Mouse (Mus musculus) right cerebral cortex, postnatal 10 days (tissue): ENCODE measurements at regions not wholly inside any gene's neighbourhood (a gene's known extent, or its start where the extent isn't known, plus 50 kb on each side); places are given as distances from the start of the nearest gene placed in this dataset.

Experiments
- DNase-seq, 2 experiments: peaks; one replicate each; pipeline ENCODE4 v3.0.0; 2021; ENCODE audit warnings: low spot score in 2 of 2

DNA sequence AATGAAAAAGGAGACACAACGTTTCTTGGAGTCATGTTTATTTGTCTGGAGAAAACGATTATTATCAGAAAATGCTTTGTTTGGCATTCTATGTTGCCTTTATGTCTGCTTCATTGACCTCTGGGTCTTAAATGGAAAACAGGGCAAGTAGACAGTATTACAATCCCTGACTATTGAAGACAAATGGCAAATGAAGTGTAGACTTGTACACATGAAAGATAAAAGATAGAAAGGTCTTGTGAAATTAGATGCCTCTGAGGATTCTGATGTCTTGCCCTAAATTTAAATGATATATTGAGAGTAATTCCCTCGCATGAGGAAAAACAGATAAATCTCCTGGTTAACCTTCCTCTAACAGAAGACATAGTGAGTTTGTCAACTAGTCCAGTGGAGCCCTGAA, 1186.7 kb downstream of the Slitrk1 start:
- no peak for DNase-seq

DNA sequence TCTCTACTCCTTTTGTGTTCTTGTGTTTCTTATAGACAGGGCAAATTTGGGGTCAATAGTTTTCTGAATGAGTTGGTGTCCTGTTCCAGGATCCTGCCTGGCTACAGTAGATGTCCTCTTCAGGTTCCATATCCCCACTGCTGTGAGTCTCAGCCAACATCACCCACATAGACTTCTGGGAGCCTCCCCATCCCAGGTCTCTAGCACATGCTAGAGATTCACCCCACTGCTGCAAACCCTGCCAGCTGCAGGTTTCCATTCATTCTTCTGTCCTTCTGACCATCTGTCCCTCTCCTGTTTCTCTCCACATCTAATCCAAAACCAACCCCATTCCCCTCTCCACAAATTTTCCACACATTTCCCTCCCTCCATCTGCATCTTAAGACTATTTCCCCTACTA, 1225.6 kb downstream of the Slitrk1 start:
- DNase-seq = no peak

DNA sequence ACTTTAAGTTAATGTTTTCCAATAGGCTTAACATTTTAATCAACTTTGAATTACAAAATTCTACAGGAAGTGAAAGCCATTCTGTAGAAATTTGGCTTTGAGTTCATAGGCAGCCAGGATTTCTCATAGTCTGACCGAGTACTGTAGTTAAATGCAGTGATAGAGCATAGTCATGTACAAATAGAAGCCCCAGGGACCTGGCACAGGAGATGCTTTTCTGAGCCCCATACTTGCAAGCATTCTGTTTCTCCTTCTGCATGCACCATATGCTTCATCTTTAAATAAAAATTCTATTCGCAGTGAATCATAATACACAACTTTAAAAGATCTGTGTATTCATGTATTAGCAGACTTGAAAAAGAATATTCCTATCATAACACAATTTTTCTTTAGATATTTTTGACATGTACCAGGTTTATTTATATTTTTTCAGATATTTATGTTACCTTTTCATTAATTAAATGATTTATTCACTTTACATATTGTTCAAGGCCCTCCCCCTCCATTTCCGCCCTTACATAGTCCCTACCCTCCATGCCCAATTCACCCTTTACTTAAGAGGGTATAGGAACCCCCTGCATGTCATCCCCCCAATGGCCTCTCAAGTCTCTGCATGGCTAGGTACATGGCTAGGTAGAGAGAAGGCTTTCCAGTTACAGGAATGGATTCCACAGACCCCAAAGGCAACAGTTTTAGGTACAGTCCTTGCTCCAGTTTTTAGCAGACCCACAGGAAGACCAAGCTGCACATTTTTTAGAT, 1226.5 kb downstream of the Slitrk1 start:
- peak; percentile 62 to 77 for DNase-seq

GRCm38 (mm10) chr14:107656595-107656994, 1257.4 kb downstream of the Slitrk1 start:
- DNase-seq = no peak

DNA sequence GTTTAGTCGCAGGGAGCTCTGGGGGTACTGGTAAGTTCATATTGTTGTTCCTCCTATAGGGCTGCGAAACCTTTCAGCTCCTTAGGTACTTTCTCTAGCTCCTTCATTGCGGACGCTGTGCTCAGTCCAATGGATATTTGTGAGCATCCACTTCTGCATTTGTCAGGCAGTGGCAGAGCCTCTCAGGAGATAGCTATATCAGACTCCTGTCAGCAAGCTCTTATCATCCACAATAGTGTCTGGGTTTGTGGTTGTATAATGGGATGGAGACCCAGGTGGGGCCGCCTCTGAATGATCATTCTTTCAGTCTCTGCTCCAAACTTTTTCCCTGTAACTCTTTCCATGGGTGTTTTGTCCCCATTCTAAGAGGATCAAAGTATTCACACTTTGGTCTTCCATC, 1298.5 kb downstream of the Slitrk1 start:
- no peak for DNase-seq

DNA sequence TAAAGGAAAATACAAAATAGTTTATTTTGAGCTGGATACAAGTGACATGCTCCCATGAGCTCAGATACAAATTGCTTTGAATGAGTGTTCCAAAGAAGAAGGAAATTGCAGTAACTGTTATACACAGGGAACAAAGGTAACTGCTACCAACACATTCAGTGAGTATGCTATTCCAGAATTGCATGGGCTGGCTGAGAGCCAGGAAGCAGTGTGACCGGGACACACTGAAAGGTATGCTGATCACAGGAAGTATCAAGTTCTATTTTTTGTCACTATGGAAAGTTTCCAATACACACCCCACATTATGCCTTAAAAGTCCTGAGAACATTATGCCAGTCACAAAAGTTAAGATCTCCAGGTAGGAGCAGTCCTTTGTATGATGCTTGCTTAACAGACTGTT, 1299.6 kb downstream of the Slitrk1 start:
- DNase-seq = no peak

DNA sequence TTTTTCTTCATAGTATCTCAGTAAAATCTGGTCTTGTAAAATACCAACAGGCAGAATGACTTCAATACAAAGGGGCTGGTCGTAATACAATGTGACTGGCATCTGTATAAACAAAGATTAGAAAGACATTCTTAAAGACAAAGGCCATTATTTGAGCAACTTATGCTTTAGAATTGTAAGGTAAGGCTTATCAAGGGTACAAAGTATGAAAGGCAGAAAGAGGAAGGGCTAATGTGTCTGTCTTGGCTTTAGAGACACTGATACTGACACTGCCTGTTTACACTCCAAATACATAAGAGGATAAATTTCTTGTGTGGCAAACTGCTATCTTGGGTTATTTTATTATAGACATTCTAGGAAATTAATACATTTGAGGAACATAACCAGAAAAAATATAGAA, 1310.8 kb downstream of the Slitrk1 start:
- no peak for DNase-seq

GRCm38 (mm10) chr14:107586715-107587114, 1327.2 kb downstream of the Slitrk1 start:
- no peak for DNase-seq

GRCm38 (mm10) chr14:107584252-107584651, 1329.7 kb downstream of the Slitrk1 start:
- no peak for DNase-seq

- no peak for DNase-seq
Observed at GRCm38 (mm10) chr14:107570676-107571075, 1343.3 kb downstream of the Slitrk1 start.

DNA sequence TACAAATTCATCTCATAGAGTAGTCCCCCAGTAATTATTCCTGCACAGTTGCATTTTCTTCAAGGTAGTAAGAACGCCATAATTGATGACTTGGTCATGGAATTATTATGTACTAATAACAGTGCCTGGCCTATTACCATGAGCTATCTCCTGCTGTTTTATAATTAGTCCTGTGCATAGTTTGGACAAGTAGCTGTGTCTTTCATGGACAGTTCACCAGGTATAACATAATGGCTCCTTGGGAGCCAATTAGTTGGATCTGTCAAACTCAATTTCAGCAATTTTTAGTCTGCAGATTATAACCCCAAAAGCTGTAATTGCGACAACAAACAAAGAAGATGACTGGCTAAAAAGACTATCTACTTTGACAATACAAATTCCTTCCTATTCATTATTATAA, 1345.5 kb downstream of the Slitrk1 start:
- no peak for DNase-seq
